Mouse (Mus musculus) T-helper 1 cell (primary cell): Measurements from ENCODE around the gene Glo1.

Source experiments
- in situ Hi-C: fragments of 300-600 bp; cut with MboI, MseI; formaldehyde crosslinking; loops from one replicate; pipeline ENCODE4 v1.15.1; 2025; ENCODE audit warnings: high pct_unique_total_duplicates

Gene Glo1

GRCm38 (mm10) chr17:30613350-30613749, 13.3 kb downstream of the Glo1 start:
- in situ Hi-C loops: loop anchor here (5.0 kb wide), 1 partner anchor 1386 kb away; no protein-coding TSS in a partner anchor

GRCm38 (mm10) chr17:30612075-30612859, 14.4 kb downstream of the Glo1 start:
- in situ Hi-C loops: loop anchor here (5.0 kb wide), 1 partner anchor 1385 kb away; no protein-coding TSS in a partner anchor

- in situ Hi-C loops: loop anchor here (5.0 kb wide), 1 partner anchor 1384 kb away; no protein-coding TSS in a partner anchor
These were observed 15.2 kb downstream of the Glo1 start for GRCm38 (mm10) chr17:30611221-30612074.

- in situ Hi-C loops: loop anchor here (5.0 kb wide), 1 partner anchor 1383 kb away; no protein-coding TSS in a partner anchor
These were observed 15.9 kb downstream of the Glo1 start for GRCm38 (mm10) chr17:30610739-30611138.

- in situ Hi-C loops: loop anchor here (5.0 kb wide), 1 partner anchor 1383 kb away; no protein-coding TSS in a partner anchor
These were observed 16.7 kb downstream of the Glo1 start for GRCm38 (mm10) chr17:30609980-30610307.

GRCm38 (mm10) chr17:30609305-30609979, 17.2 kb downstream of the Glo1 start:
- in situ Hi-C loops: no loop called here

GRCm38 (mm10) chr17:30607909-30608495, 18.7 kb downstream of the Glo1 start:
- in situ Hi-C loops: no loop called here

GRCm38 (mm10) chr17:30607330-30607729, 19.3 kb downstream of the Glo1 start:
- in situ Hi-C loops: no loop called here

- in situ Hi-C loops: no loop called here
These were observed 20.0 kb downstream of the Glo1 start for GRCm38 (mm10) chr17:30606634-30607081.

- in situ Hi-C loops: no loop called here
These were observed 20.5 kb downstream of the Glo1 start for GRCm38 (mm10) chr17:30606206-30606605.

GRCm38 (mm10) chr17:30605001-30605400, 21.7 kb downstream of the Glo1 start:
- in situ Hi-C loops: no loop called here

- in situ Hi-C loops: no loop called here
These were observed 22.4 kb downstream of the Glo1 start for GRCm38 (mm10) chr17:30604296-30604695.

- in situ Hi-C loops: no loop called here
These were observed 24.5 kb downstream of the Glo1 start for GRCm38 (mm10) chr17:30602175-30602574.

GRCm38 (mm10) chr17:30598300-30598699, 28.4 kb downstream of the Glo1 start:
- in situ Hi-C loops: no loop called here

- in situ Hi-C loops: no loop called here
These were observed 28.9 kb downstream of the Glo1 start for GRCm38 (mm10) chr17:30597786-30598185.

- in situ Hi-C loops: no loop called here
These were observed 31.8 kb downstream of the Glo1 start for GRCm38 (mm10) chr17:30594846-30595245.

GRCm38 (mm10) chr17:30594407-30594806, 32.3 kb downstream of the Glo1 start:
- in situ Hi-C loops: no loop called here

GRCm38 (mm10) chr17:30590417-30591198, 36.1 kb downstream of the Glo1 start:
- in situ Hi-C loops: no loop called here

GRCm38 (mm10) chr17:30583258-30584001, 43.2 kb downstream of the Glo1 start:
- in situ Hi-C loops: no loop called here

GRCm38 (mm10) chr17:30582313-30582712, 44.4 kb downstream of the Glo1 start:
- in situ Hi-C loops: no loop called here
